Mouse (Mus musculus) intestine, embryonic 16.5 days (tissue): ENCODE data around the gene Tmem115. TPM values are rescaled to one million over a fixed set of nuclear protein-coding genes. Genes with fewer than 3 reads are reported as not detected.
A peak's percentile ranks its signal among the peaks of the same experiment; 100 is the strongest.
"Not testable (repeated sequence)": the region's sequence is repeated elsewhere in the genome, so short reads cannot be mapped to it uniquely, and the experiment has no call there.

Experiments used
- ATAC-seq: fragments of 200-750 bp; cut with Nextera tagmentation; 2 replicates; pipeline ENCODE4 v1.8.0; 2017; ENCODE audit warnings: moderate TSS enrichment, moderate library complexity
- H3K27ac ChIP-seq: fragments of 300-500 bp; sonication (generic); 2 replicates; pipeline ENCODE4 v1.5.1; 2014; ENCODE audit warnings: mild to moderate bottlenecking, low read length
- H3K27me3 ChIP-seq: fragments of 300-500 bp; sonication (generic); replicated peaks from 2 replicates; pipeline ENCODE4 v1.6.1; 2014; ENCODE audit warnings: low read length, control low read depth, mixed read lengths; ENCODE audit not compliant: control insufficient read depth, insufficient read depth
- H3K36me3 ChIP-seq: fragments of 300-500 bp; sonication (generic); 2 replicates; pipeline ENCODE4 v1.6.1; 2014; ENCODE audit warnings: low read length, control low read depth; ENCODE audit not compliant: control insufficient read depth, insufficient read depth
- H3K4me1 ChIP-seq: fragments of 300-500 bp; sonication (generic); 2 replicates; pipeline ENCODE4 v1.6.1; 2014; ENCODE audit warnings: low read length, control low read depth, mixed read lengths; ENCODE audit not compliant: control insufficient read depth, insufficient read depth
- H3K4me2 ChIP-seq: fragments of 300-500 bp; sonication (generic); 2 replicates; pipeline ENCODE4 v1.6.1; 2014; ENCODE audit warnings: low read depth, low read length, control low read depth
- H3K4me3 ChIP-seq: fragments of 300-500 bp; sonication (generic); 2 replicates; pipeline ENCODE4 v1.5.1; 2014; ENCODE audit warnings: mild to moderate bottlenecking, low read length
- H3K9ac ChIP-seq: fragments of 300-500 bp; sonication (generic); 2 replicates; pipeline ENCODE4 v1.6.1; 2014; ENCODE audit warnings: low read depth, low read length
- H3K9me3 ChIP-seq: fragments of 300-500 bp; sonication (generic); 2 replicates; pipeline ENCODE4 v1.6.1; 2016; ENCODE audit warnings: low read length, control low read depth; ENCODE audit not compliant: control insufficient read depth
- WGBS: fragments of 180-500 bp; shearing (Covaris S2); extraction: QIAGEN DNeasy Blood & Tissue Kit; methylation state at CpG from one replicate; pipeline ENCODE4 v1.1.7; 2014; 5-methylcytosine and 5-hydroxymethylcytosine counted together
- polyA plus RNA-seq: library from polyadenylated mRNA; unstranded; fragments of >200 nt; fragmentation: Nextera tagmentation; extraction: Ambion mirVana; gene quantifications from 2 replicates; pipeline ENCODE4 v1.2.1, GENCODE M21; 2015

Tmem115 gene
- polyA plus RNA-seq, 1 experiment from 2014 or later, result 39.4 TPM

DNA sequence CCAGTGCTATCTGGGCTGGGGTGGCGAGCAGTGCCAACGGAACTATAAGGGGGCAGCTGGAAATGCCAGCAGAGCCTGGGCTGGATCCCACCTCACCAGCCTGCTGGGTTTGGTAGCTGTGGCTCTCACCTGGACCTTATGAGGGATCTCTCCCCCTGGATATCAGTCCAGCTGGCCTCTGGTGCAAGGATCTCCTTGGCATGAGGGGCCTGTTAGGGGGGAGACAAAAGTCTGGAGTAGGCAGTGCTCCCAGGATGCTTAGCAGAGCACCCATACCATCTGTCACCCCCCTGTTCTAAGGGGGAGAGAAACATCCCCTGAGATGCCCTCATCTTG, 38.5 kb downstream of the Tmem115 start:
- Histone ChIP-seq H3K4me3 (no peak overlapping the region), H3K4me1 (peaks cover 45% of the 10 kb centered on the region), H3K27ac (no peak overlapping the region), H3K27me3 (no peaks in the 10 kb centered on the region), H3K36me3 (peaks cover 3% of the 10 kb centered on the region; the same call in 1 of the 2 replicates), H3K9ac (no peak overlapping the region), H3K9me3 (no peaks in the 10 kb centered on the region), H3K4me2 (no peak overlapping the region)
- 89% methylated on average over 2 of the region's 2 CpGs for WGBS
- no peak for ATAC-seq

DNA sequence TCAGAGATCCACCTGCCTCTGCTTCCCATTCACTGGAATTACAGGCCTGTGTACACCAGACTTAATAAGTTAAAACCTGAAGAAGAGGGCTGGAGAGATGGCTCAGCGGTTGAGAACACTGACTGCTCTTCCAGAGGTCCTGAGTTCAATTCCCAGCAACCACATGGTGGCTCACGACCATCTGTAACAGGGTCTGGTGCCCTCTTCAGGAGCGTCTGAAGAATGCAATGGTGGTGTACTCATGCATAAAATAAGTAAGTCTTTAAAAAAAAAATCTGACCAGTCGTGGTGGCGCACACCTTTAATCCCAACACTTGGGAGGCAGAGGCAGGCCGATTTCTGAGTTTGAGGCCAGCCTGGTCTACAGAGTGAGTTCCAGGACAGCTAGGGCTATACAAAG, 40.0 kb downstream of the Tmem115 start:
- peaks cover 40% of the 10 kb centered on the region for H3K4me1 ChIP-seq

DNA sequence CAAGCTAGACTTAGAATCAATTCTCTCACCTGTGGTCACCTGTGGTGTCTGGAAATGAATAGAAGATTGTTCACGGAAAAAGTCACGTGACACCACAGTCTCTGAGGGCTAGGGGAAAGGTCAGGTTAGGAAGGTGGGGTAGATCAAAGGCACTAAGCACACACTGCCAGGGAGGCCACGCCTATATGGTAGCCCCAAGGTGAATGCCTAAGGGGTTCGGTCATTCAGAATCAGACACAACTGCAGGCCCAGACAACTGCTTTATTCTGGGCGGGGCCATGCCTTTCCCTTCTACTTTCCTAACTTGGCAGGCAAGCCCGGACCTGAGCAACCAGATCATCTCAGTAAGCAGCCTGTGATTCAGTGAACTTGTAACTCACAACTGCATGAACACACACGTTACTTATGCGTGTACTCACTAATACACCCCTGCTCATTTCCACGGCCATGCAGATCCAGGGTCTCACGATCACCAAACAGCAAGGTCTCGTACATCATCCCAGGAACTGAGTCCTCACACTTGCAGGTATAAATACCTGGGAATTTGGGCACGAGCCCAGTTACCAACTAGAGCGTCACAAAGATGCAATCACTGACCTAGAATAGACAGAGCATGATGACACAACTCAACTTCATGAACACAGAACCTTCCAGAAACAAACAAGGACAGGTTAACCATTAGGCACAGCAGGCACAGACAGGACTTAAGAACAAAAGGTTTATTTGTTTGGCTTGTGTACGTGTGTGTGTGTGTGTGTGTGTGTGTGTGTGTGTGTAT, 42.0 kb downstream of the Tmem115 start:
- Histone ChIP-seq H3K4me1 (peaks cover 38% of the 10 kb centered on the region), H3K27ac (peak overlapping the region; percentile 74), H3K9ac (peak overlapping the region; percentile 64; the same call in 1 of the 2 replicates), H3K9me3 (no peaks in the 10 kb centered on the region), H3K4me2 (peak overlapping the region; percentile 6; the same call in 1 of the 2 replicates), H3K4me3 (no peak overlapping the region), H3K36me3 (peaks cover 3% of the 10 kb centered on the region; the same call in 1 of the 2 replicates), H3K27me3 (no peaks in the 10 kb centered on the region)
- ATAC-seq, result peak; percentile 71
- WGBS, result 59% methylated on average over 14 of the region's 14 CpGs

More for the DNA sequence above, 40.0 kb downstream of the Tmem115 start:
- H3K27me3 ChIP-seq, H3K36me3 ChIP-seq, H3K4me3 ChIP-seq, H3K27ac ChIP-seq, H3K9me3 ChIP-seq, H3K4me2 ChIP-seq, ATAC-seq, H3K9ac ChIP-seq: not testable (repeated sequence)
- WGBS, result 81% methylated on average over 6 of the region's 6 CpGs

DNA sequence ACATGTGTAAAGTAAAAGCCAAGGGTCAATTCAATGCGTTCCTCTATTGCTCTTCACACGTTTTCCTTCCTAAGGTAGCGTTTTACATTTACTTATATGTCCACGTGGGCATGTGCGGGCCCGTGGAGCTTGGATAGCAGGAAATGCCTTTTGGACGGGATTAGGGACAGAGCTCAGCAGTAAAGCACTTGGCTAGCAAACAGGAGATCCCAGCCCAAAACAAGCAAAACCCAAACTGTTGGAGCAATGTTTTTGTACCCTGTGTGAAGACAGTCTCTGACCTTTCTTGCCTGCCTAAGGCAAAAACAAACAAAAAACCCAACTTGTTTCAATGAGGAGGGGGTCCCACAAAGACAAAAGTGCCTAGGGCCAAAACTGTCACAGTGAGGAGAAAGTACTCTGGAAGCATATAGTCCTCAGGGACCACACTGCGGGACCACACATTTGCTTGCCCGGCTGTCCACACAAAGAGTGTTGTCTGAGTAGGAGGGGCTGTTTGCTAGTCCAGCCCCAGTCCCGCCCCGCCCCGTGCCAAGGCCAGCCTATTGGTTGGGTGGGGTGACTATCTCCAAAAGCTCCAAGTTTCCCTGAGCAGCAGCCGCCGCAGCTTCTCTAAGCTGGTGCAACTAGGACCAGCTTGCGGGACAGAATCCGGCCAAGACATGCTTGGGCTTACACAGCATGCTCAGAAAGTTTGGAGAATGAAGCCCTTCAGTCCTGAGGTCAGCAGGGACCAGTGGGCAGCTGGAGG, 42.8 kb downstream of the Tmem115 start, which contains the start of gene Hyal1:
Gene Hyal1 (plus strand): TSS at position 571 of the 751 bp plus-strand sequence.
- H3K4me2 ChIP-seq, result peak within 1 kb of the TSS; percentile 64
- peak within 1 kb of the TSS; percentile 74 for H3K27ac ChIP-seq
- peak within 1 kb of the TSS; percentile 43 for H3K4me3 ChIP-seq
- peak within 1 kb of the TSS; percentile 64 for H3K9ac ChIP-seq
- ATAC-seq, result peak; percentile 70
- WGBS, result 18% methylated on average over 16 of the region's 16 CpGs
- H3K27me3 ChIP-seq, result no peaks in the 10 kb centered on the region
- H3K36me3 ChIP-seq, result peaks cover 3% of the 10 kb centered on the region; the same call in 1 of the 2 replicates
- H3K4me1 ChIP-seq, result peaks cover 35% of the 10 kb centered on the region
- no peaks in the 10 kb centered on the region for H3K9me3 ChIP-seq

DNA sequence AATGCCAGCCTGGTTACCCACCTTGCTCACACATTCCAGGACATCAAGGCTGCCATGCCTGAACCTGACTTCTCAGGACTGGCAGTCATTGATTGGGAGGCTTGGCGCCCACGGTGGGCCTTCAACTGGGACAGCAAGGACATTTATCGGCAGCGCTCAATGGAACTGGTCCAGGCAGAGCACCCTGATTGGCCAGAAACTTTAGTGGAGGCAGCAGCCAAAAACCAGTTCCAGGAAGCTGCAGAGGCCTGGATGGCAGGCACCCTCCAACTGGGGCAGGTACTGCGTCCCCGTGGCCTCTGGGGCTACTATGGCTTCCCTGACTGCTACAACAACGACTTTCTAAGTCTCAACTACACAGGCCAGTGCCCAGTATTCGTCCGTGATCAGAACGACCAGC, 44.1 kb downstream of the Tmem115 start:
- WGBS, result 90% methylated on average over 10 of the region's 10 CpGs

DNA sequence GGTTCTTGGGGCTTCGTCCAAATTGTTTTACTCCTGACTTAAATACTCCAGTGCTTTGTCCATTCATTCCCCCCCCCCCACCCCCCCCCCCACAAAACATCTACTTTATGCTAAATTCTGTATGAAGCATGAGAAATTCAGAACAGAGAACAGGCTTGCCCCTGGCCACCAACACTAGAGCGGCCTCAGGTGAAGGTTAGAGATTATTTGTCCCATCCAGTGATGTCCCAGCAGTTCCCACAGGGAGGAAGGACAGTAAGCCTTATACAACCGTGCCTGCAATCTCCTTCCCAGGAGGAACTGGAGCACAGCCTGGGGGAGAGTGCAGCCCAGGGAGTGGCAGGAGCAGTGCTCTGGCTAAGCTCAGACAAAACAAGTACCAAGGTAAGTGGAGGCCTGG, 44.8 kb downstream of the Tmem115 start, which contains the start of gene Naa80:
Gene Naa80 (plus strand): TSS at position 301 of the 400 bp plus-strand sequence.
- 73% methylated on average over 3 of the region's 3 CpGs for WGBS
- Histone ChIP-seq H3K4me3 (no peak within 1 kb of the TSS), H3K9ac (no peak within 1 kb of the TSS), H3K9me3 (no peaks in the 10 kb centered on the region), H3K27me3 (no peaks in the 10 kb centered on the region), H3K4me2 (no peak within 1 kb of the TSS), H3K27ac (peak within 1 kb of the TSS; percentile 42; the same call in 1 of the 2 replicates), H3K4me1 (peaks cover 34% of the 10 kb centered on the region), H3K36me3 (no peaks in the 10 kb centered on the region; the same call in 1 of the 2 replicates)
- ATAC-seq, result no peak

More for the DNA sequence above, 44.1 kb downstream of the Tmem115 start:
- H3K4me3 ChIP-seq, result no peak overlapping the region
- H3K9me3 ChIP-seq, result no peaks in the 10 kb centered on the region
- H3K4me2 ChIP-seq, result no peak overlapping the region
- H3K27ac ChIP-seq, result no peak overlapping the region
- no peaks in the 10 kb centered on the region for H3K27me3 ChIP-seq
- H3K36me3 ChIP-seq, result no peaks in the 10 kb centered on the region; the same call in 1 of the 2 replicates
- ATAC-seq, result no peak
- no peak overlapping the region for H3K9ac ChIP-seq
- H3K4me1 ChIP-seq, result peaks cover 34% of the 10 kb centered on the region

DNA sequence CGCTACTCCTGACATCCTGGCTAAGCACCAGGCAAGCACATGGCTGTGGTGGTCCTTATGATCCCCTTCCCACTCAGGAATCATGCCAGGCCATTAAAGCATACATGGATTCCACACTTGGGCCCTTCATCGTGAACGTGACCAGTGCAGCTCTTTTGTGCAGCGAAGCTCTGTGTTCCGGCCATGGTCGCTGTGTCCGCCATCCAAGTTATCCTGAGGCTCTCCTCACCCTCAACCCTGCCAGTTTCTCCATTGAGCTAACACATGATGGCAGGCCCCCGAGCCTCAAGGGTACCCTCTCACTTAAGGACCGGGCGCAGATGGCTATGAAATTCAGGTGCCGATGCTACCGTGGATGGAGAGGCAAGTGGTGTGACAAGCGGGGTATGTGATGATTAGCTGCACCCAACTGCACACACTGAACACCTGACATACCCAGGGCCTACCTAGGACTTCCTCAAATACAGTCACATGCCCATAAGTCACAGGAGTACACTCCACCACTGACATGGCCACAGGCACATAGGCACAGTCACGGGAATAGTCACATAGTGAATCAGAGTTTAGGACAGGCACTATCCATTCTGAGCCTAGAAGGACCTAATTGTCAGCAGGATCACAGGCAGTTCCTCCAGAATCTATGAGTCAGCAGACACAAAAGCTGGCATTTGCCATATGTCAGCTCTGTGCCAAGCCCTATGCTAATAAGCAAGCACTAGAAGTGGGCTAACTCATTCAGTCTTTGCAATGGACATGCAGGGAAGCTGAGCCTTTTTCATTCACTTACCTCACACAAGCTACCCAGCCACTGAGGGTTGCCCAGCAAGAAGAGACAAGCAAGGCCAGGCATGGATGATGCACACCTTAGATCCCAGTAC, 45.5 kb downstream of the Tmem115 start:
- Histone ChIP-seq H3K27me3 (no peaks in the 10 kb centered on the region), H3K9ac (no peak overlapping the region), H3K4me2 (no peak overlapping the region), H3K9me3 (no peaks in the 10 kb centered on the region), H3K4me3 (no peak overlapping the region), H3K27ac (peak overlapping the region; percentile 42; the same call in 1 of the 2 replicates), H3K36me3 (no peaks in the 10 kb centered on the region; the same call in 1 of the 2 replicates), H3K4me1 (peaks cover 34% of the 10 kb centered on the region)
- WGBS, result 94% methylated on average over 14 of the region's 14 CpGs
- no peak for ATAC-seq

DNA sequence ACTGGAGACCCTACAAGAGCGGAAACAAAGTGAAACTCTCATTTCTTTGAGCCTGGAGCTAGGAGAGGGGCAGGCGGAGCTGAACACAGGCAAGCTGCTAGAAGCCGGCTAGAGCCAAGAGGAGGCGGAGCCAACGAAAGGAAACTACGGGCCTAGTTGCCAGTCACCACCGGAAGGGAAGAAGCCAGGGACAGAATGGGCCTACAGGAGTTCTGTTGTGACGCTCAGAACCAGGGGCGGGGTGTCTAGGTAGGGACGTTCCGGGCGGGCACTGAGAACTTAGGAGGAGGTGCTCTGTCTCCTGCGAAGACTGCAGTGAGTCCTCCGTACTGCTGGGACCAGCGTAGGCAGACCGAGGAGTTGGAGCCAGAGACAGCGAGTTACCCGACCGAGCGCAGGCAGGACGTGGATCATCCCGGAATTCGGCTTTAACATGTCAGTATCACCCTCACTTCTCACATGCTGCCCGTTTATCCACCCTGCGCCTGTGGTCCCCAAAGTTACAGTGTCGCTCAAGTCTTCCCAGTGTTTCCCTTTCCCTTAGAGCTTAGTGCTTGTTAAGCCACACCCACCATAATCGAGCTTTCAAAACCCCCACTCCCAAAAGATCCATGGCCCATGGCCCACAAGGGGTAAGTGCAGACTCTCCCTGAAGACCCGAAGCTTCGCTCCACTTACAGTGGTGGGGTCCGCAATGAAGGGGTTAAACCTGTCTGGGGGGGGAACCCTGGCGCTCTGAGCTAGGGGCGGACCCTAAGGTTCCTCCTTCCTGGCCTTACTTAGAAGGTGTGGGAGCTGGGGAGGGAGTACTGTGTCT, 47.0 kb downstream of the Tmem115 start, which contains the start of gene Hyal3:
Gene Hyal3 (plus strand): TSS at position 318 of the 817 bp plus-strand sequence.
- Histone ChIP-seq H3K36me3 (no peaks in the 10 kb centered on the region; the same call in 1 of the 2 replicates), H3K4me3 (peak within 1 kb of the TSS; percentile 67), H3K9ac (peak within 1 kb of the TSS; percentile 86), H3K27me3 (no peaks in the 10 kb centered on the region), H3K4me1 (peaks cover 33% of the 10 kb centered on the region), H3K9me3 (no peaks in the 10 kb centered on the region), H3K27ac (peak within 1 kb of the TSS; percentile 95), H3K4me2 (peak within 1 kb of the TSS; percentile 86)
- peak; percentile 71 for ATAC-seq
- WGBS, result under 1% methylated on average over 32 of the region's 32 CpGs
